Mouse (Mus musculus) neural tube, embryonic 15.5 days (tissue): ENCODE results near the gene Fam117a. TPM values are rescaled to one million over a fixed set of nuclear protein-coding genes. Genes with fewer than 3 reads are reported as not detected.
A peak's percentile ranks its signal among the peaks of the same experiment; 100 is the strongest.

Experiments
- ATAC-seq: fragments of 200-750 bp; cut with Nextera tagmentation; 2 replicates; pipeline ENCODE4 v1.8.0; 2017; ENCODE audit warnings: mild to moderate bottlenecking, moderate TSS enrichment, moderate library complexity; ENCODE audit not compliant: low FRiP score
- H3K27ac ChIP-seq: fragments of 300-500 bp; sonication (generic); replicated peaks from 2 replicates; pipeline ENCODE4 v1.5.1; 2015; ENCODE audit warnings: mild to moderate bottlenecking, inconsistent platforms
- H3K27me3 ChIP-seq: fragments of 300-500 bp; sonication (generic); replicated peaks from 2 replicates; pipeline ENCODE4 v1.6.1; 2015; ENCODE audit warnings: inconsistent platforms
- H3K36me3 ChIP-seq: fragments of 300-500 bp; sonication (generic); 2 replicates; pipeline ENCODE4 v1.6.1; 2015; ENCODE audit warnings: inconsistent platforms
- H3K4me1 ChIP-seq: fragments of 300-500 bp; sonication (generic); 2 replicates; pipeline ENCODE4 v1.6.1; 2015; ENCODE audit warnings: inconsistent platforms
- H3K4me2 ChIP-seq: fragments of 300-500 bp; sonication (generic); 2 replicates; pipeline ENCODE4 v1.6.1; 2015; ENCODE audit warnings: inconsistent platforms, mild to moderate bottlenecking, moderate library complexity
- H3K4me3 ChIP-seq: fragments of 300-500 bp; sonication (generic); replicated peaks from 2 replicates; pipeline ENCODE4 v1.5.1; 2015; ENCODE audit warnings: mild to moderate bottlenecking, inconsistent platforms
- H3K9ac ChIP-seq: fragments of 300-500 bp; sonication (generic); replicated peaks from 2 replicates; pipeline ENCODE4 v1.6.1; 2015; ENCODE audit warnings: mild to moderate bottlenecking, inconsistent platforms
- H3K9me3 ChIP-seq: fragments of 300-500 bp; sonication (generic); replicated peaks from 2 replicates; pipeline ENCODE4 v1.6.1; 2016; ENCODE audit warnings: inconsistent platforms
- WGBS: fragments of 180-500 bp; shearing (Covaris S2); methylation state at CpG from one replicate; pipeline ENCODE4 v1.1.7; 2015; ENCODE audit warnings: mixed read lengths; 5-methylcytosine and 5-hydroxymethylcytosine counted together
- polyA plus RNA-seq: library from polyadenylated mRNA; unstranded; fragments of >200 nt; fragmentation: Nextera tagmentation; extraction: Ambion mirVana; gene quantifications from 2 replicates; pipeline ENCODE4 v1.2.1, GENCODE M21; 2015

Gene Fam117a
- 2.4 and 4.3 TPM in 2 replicates for polyA plus RNA-seq

DNA sequence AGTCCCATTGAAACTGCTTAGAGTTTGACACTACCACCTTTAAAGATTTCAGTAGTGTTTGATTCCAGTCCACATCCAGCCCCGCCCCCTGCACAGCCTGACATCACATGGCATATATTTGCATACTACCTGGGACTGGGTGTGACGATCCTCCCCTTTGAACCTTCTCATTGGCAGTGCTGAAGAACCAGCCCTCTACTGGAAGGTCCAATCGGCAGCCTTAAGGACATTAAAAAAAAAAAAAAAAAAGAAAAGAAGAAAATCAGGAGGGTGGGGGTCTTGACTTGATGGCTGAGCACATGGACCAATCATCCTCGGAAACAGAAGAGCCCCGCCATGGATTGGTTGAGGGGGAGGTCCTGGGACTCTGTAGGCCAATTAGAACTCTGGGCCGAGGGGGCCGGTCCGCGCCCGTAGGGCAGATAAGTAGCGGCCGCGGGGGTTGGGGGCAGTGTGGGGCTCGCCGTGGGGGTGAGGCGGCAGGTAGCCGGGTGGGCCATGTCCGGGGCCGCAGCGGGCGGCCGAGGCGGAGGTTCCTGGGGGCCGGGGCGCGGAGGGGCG lies at the start of gene Fam117a:
TSS of gene Fam117a (plus strand) at position 451 of the 561 bp plus-strand sequence.
- peak within 1 kb of the TSS; percentile 99 for H3K4me2 ChIP-seq
- peak within 1 kb of the TSS; percentile 81 for H3K4me3 ChIP-seq
- no peaks in the 10 kb centered on the region for H3K9me3 ChIP-seq
- no peaks in the 10 kb centered on the region for H3K27me3 ChIP-seq
- 0 out of 2 replicates have a peak within 1 kb of the TSS, but pooled peaks have one; percentile 18 for H3K27ac ChIP-seq
- no peaks in the 10 kb centered on the region for H3K36me3 ChIP-seq
- ATAC-seq, result peak; percentile 98
- WGBS, result 0% methylated on average over 21 of the region's 27 CpGs
- H3K4me1 ChIP-seq, result peaks cover 37% of the 10 kb centered on the region
- H3K9ac ChIP-seq, result peak within 1 kb of the TSS; percentile 72

DNA sequence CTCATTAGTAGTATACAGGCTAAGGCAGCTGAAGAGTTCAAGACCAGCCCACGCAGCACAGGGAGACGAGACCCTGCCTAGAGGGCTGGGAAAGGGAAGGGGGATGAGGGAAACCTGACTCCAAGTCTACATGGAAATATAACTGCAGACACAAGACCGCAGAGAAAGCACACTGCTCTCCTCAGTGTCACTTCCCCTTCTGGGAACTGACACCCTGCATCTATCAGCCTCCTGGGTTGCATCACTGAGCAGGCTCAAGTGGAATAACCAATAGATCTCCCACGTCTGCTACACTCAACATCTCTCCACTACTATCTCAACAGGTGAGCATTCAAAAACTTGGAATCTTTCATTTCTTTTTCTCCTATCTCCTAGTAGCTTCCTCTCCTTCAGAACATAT lies 44.8 kb upstream of the Fam117a start:
- Histone ChIP-seq H3K9ac (no peak overlapping the region), H3K36me3 (peaks cover 67% of the 10 kb centered on the region)

DNA sequence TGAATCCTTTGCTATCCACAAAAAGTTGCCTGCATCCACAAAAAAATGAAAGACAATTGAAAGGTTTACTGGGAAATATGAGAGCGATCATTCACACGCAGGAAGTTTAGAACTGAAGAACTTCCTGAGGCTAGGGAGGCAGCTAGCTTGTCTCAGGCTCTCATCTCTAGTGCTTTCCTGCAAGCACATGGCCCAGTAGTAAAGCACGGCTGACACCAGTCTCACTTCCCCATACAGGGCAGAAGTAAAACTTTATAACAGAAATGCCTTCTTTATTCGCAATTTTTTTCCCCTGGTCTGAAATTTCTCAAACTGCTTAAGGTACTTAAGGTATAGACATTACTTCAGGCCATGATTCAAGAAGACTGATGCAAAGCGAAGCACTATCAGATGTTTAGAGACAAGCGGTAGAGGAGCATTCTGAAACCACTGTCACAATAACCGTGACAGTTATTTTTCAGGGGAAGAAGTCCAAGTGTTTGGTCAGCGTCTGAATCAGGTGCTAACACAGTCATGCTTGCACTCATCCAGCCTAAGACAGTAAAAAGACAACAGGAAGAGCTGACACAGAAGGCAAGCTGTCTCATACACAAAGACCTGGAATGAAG lies 43.7 kb upstream of the Fam117a start:
- no peak overlapping the region for H3K4me2 ChIP-seq
- no peak overlapping the region for H3K9ac ChIP-seq
- no peak for ATAC-seq
- H3K27me3 ChIP-seq, result no peaks in the 10 kb centered on the region
- no peak overlapping the region for H3K4me3 ChIP-seq
- H3K9me3 ChIP-seq, result no peaks in the 10 kb centered on the region
- H3K27ac ChIP-seq, result no peak overlapping the region
- 90% methylated on average over 8 of the region's 8 CpGs for WGBS
- no peaks in the 10 kb centered on the region for H3K4me1 ChIP-seq
- peaks cover 65% of the 10 kb centered on the region for H3K36me3 ChIP-seq

More for the DNA sequence above, 44.8 kb upstream of the Fam117a start:
- H3K4me1 ChIP-seq, result no peaks in the 10 kb centered on the region
- no peaks in the 10 kb centered on the region for H3K27me3 ChIP-seq
- H3K9me3 ChIP-seq, result no peaks in the 10 kb centered on the region
- no peak overlapping the region for H3K4me2 ChIP-seq
- H3K27ac ChIP-seq, result no peak overlapping the region
- ATAC-seq, result no peak
- no peak overlapping the region for H3K4me3 ChIP-seq
- WGBS, result 89% methylated on average over 4 of the region's 4 CpGs

DNA sequence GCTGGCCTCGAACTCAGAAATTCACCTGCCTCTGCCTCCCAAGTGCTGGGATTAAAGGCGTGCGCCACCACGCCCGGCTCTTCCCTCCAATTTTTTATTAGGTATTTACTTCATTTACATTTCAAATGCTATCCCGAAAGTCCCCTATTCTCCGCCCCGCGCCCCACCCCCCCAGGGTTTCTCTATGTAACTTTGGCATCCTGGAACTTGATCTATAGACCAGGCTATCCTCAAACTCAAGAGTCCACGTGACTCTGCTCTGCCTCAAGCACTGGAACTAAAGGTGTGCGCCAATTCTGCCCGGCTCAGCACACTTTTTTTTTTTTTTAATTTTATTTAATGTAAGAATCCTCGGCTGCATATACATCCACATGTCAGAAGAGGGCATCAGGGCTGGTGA lies 41.1 kb upstream of the Fam117a start:
- Histone ChIP-seq H3K27me3 (no peaks in the 10 kb centered on the region), H3K27ac (no peak overlapping the region), H3K36me3 (peaks cover 65% of the 10 kb centered on the region), H3K9ac (no peak overlapping the region), H3K9me3 (no peaks in the 10 kb centered on the region), H3K4me3 (no peak overlapping the region), H3K4me2 (no peak overlapping the region), H3K4me1 (no peaks in the 10 kb centered on the region)
- no peak for ATAC-seq
- WGBS, result 89% methylated on average over 13 of the region's 13 CpGs

DNA sequence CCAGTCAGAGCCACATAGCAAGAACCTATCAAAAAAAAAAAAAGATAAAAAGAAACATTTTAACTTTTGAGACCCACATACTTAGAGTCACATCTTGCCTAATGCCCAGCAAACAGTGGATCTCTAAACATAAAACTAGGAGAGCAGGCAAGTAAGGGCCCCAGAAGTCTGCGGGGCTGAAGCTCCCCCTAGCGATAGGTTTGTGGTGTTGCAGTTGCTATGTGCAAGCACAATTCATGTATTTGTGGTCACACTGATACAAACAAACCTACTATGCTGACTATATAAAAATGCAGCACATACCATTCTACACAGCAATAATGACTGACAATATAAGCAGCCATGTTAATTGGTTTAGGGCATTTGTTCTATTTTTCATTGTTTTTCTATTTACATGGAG lies 38.7 kb upstream of the Fam117a start:
- WGBS, result 23% methylated on average over 2 of the region's 2 CpGs
- H3K4me3 ChIP-seq, result no peak overlapping the region
- no peak overlapping the region for H3K9ac ChIP-seq
- peaks cover 63% of the 10 kb centered on the region for H3K36me3 ChIP-seq
- no peaks in the 10 kb centered on the region for H3K27me3 ChIP-seq
- H3K4me1 ChIP-seq, result no peaks in the 10 kb centered on the region
- ATAC-seq, result no peak
- no peak overlapping the region for H3K27ac ChIP-seq
- H3K9me3 ChIP-seq, result no peaks in the 10 kb centered on the region
- H3K4me2 ChIP-seq, result no peak overlapping the region

DNA sequence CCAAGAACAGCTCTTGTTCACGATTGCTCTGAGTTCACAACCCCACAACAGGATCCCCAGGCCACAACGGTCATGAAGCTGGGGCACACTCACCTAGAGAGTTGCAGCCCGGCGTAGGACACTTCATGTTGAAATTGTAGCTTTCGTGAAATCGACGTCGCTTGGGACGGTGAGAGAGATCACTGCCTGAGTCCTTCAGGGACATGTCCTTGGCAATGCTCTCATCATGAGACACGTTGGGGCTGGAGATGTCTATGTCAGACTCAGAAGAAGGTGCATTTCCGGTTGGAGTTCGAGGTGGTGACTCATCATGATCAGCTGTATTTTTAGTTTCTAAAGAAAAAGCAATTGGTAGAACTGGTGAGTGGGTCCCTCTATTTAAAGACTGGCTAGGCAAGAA lies 36.9 kb upstream of the Fam117a start:
- WGBS, result 96% methylated on average over 12 of the region's 12 CpGs

DNA sequence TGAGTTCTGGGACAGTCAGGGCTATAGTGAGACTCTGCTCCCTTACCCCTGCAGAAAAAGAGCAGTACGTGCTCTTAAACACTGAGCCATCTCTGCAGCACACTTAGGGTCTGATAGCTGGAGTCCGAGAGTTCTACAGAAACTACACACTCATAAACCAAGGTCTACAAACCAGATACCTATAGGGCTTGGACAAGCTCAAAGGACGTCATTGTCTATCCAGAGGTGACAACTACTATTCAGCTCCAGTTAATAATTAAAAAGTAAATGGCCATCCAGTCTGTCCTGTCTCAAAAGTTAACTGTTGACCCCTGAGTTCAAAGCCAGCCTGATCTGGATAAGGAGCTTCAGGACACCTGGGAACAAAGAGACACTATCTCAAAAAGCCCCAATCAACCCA lies 35.0 kb upstream of the Fam117a start:
- Histone ChIP-seq H3K27ac (no peak overlapping the region), H3K27me3 (no peaks in the 10 kb centered on the region), H3K4me3 (no peak overlapping the region), H3K9ac (no peak overlapping the region), H3K36me3 (peaks cover 55% of the 10 kb centered on the region), H3K9me3 (no peaks in the 10 kb centered on the region), H3K4me1 (no peaks in the 10 kb centered on the region), H3K4me2 (no peak overlapping the region)
- WGBS, result 54% methylated on average over 3 of the region's 3 CpGs
- no peak for ATAC-seq

More for the DNA sequence above, 36.9 kb upstream of the Fam117a start:
- Histone ChIP-seq H3K4me1 (no peaks in the 10 kb centered on the region), H3K36me3 (peaks cover 48% of the 10 kb centered on the region), H3K27ac (no peak overlapping the region), H3K9ac (no peak overlapping the region), H3K27me3 (no peaks in the 10 kb centered on the region), H3K9me3 (no peaks in the 10 kb centered on the region), H3K4me3 (no peak overlapping the region), H3K4me2 (no peak overlapping the region)
- ATAC-seq, result no peak

DNA sequence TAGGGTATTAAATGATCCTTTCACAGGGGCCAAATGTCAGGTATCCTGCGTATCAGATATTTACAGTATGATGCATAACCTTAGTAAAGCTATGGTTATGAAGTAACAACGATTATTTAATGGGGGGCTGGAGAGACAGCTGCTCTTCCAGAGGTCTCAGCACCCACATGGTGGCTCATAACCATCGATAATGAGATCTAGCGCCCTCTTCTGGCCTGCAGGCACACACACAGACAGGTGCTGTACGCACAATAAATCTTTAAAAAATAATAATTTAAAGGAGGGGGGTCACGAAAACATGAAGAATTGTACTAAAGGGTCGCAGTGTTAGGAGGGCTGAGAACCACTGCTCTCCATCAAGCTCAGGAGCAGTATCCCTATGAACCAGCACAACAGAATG lies 31.2 kb upstream of the Fam117a start:
- H3K4me1 ChIP-seq, result peaks cover 15% of the 10 kb centered on the region
- H3K9ac ChIP-seq, result no peak overlapping the region
- H3K27me3 ChIP-seq, result no peaks in the 10 kb centered on the region
- no peak overlapping the region for H3K4me2 ChIP-seq
- WGBS, result 92% methylated on average over 7 of the region's 7 CpGs
- ATAC-seq, result no peak
- no peaks in the 10 kb centered on the region for H3K9me3 ChIP-seq
- H3K27ac ChIP-seq, result no peak overlapping the region
- no peak overlapping the region for H3K4me3 ChIP-seq
- H3K36me3 ChIP-seq, result peaks cover 28% of the 10 kb centered on the region

DNA sequence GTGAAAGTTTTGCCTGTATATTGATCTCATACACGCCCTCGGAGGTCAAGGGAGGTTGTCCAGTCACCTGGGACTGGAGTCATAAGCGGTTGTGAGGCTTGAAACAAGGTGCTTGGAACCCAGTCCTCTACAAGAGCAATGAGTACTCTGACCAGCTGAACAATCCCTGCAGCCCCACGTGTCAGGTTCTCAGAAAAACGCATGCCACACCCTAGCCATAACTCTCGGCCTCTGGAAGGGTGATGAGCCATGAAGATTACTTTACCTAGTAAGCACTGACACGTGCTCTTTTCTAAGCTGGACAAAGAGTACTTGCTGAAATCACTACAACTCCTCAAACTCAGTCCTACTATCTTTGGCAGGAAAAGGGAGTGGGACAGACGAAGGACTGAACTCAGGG lies 29.3 kb upstream of the Fam117a start:
- ATAC-seq, result no peak
- Histone ChIP-seq H3K4me2 (no peak overlapping the region), H3K27me3 (no peaks in the 10 kb centered on the region), H3K4me3 (no peak overlapping the region), H3K36me3 (peaks cover 15% of the 10 kb centered on the region), H3K4me1 (peaks cover 22% of the 10 kb centered on the region), H3K27ac (no peak overlapping the region), H3K9ac (no peak overlapping the region), H3K9me3 (no peaks in the 10 kb centered on the region)
- 85% methylated on average over 8 of the region's 8 CpGs for WGBS

DNA sequence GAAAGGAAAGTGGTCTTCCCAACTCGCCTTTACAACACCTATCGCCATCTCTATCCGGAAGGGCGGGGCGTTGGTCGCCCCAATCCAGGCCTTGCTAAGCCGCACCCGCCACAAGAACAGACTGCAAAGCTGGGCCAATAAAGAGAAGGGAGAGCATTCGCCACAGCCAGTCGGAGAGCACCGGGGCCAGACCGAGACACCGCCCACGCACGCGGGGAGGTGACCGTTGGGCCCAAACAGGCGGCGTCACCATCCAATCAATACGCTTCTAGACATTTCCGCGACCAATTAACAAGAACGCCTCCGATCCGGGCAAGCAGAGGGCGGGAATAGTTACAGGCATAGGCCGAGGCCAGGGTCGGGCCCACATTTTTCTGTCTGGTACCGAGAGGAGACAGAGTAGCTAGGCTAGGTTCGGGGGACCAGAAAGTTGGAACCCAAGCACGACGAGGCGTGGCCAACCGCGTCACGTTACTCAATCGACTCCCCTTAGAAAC lies 27.3 kb upstream of the Fam117a start:
- Histone ChIP-seq H3K27me3 (no peaks in the 10 kb centered on the region), H3K4me1 (peaks cover 22% of the 10 kb centered on the region), H3K4me3 (peak overlapping the region; percentile 75), H3K4me2 (peak overlapping the region; percentile 75), H3K9ac (peak overlapping the region; percentile 81), H3K36me3 (peaks cover 6% of the 10 kb centered on the region; the same call in 1 of the 2 replicates), H3K9me3 (no peaks in the 10 kb centered on the region), H3K27ac (peak overlapping the region; percentile 94)
- ATAC-seq, result peak; percentile 95
- WGBS, result under 1% methylated on average over 37 of the region's 37 CpGs

DNA sequence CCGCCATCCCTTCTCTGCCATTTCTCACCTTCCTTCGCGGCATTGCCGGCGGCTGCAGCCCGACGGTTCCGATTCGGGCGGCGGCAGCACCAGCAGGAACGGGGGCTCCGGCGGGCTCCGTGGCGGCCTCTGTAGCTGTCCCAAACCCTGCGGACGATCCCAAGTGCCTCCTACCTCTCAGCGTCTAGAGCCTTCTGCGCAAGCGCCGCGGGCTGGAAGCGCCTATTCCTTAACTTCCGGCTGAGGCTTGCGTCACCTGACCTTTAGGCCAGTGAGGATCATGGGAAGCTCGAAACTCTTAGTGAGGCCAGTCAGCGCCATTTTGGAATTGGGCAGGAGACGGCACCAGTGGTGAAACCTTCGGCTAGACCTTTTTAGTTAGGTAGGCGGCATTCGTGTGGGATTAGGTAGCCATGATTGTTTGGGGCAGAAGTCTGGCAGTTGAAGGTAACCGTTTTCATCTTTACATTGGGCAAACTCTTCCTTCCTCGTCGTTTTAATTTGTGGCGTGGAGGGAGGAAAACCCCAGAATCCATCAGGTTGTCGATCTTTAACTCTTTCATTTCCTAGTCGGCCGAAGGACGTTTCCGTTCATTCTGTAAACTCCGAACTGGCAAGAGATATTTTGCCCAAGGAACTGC lies 26.7 kb upstream of the Fam117a start, which contains the start of gene Kat7:
TSS of gene Kat7 (minus strand) at position 240 of the 641 bp plus-strand sequence.
- H3K27ac ChIP-seq, result peak within 1 kb of the TSS; percentile 94
- peak within 1 kb of the TSS; percentile 75 for H3K4me2 ChIP-seq
- peak; percentile 94 for ATAC-seq
- H3K36me3 ChIP-seq, result peaks cover 6% of the 10 kb centered on the region; the same call in 1 of the 2 replicates
- peak within 1 kb of the TSS; percentile 81 for H3K9ac ChIP-seq
- peaks cover 22% of the 10 kb centered on the region for H3K4me1 ChIP-seq
- under 1% methylated on average over 42 of the region's 42 CpGs for WGBS
- H3K27me3 ChIP-seq, result no peaks in the 10 kb centered on the region
- peak within 1 kb of the TSS; percentile 75 for H3K4me3 ChIP-seq
- H3K9me3 ChIP-seq, result no peaks in the 10 kb centered on the region
